Mouse (Mus musculus) kidney, adult 2 months (tissue): ENCODE measurements around the gene Lclat1.

Experiments used
- CTCF ChIP-seq: fragments of 200-500 bp; conservative IDR thresholded peaks from 2 replicates; pipeline ENCODE4 v1.5.1; 2011; ENCODE audit warnings: low read depth, mild to moderate bottlenecking, control low read depth, low read length, moderate library complexity, mixed read lengths; ENCODE audit not compliant: insufficient read depth, insufficient read length
- POLR2A ChIP-seq: fragments of 200-500 bp; IDR thresholded peaks from one replicate; pipeline ENCODE4 v1.6.1; 2011; ENCODE audit warnings: low read depth, low read length, control low read depth

GRCm38 (mm10) chr17:73271797-73272600 is 164.2 kb downstream of the Lclat1 start:
- no peak for TF ChIP-seq CTCF
- no peak for TF ChIP-seq POLR2A
